Mouse (Mus musculus) cerebellum, postnatal 14 days (tissue): Measurements from ENCODE around the gene Zfp827.
A peak's percentile ranks its signal among the peaks of the same experiment; 100 is the strongest.

ENCODE experiments used
- DNase-seq, 2 experiments: peaks; one replicate each; pipeline ENCODE4 v3.0.0; 2021; ENCODE audit warnings: mixed read lengths in 2 of 2

Gene Zfp827

DNA sequence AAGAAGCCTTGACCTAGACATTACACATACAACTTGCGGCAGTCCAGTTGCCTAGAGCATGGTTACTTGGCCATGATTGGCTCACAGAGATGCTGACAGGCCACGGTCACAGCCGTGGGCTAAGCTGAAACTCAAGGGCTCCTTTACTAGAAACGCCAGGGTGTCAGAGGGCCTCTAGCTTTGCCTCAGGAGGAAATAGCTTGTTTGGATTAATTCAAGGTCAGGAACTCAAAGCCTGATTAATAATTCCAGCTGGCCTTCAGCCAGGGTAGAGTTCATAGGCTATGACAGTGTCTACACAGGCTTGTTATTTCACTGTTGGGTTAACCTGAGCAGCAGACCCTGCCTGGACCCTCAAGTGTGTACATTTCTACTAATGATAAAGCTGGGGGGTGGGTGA is 132.1 kb downstream of the Zfp827 start:
- no peak for DNase-seq

DNA sequence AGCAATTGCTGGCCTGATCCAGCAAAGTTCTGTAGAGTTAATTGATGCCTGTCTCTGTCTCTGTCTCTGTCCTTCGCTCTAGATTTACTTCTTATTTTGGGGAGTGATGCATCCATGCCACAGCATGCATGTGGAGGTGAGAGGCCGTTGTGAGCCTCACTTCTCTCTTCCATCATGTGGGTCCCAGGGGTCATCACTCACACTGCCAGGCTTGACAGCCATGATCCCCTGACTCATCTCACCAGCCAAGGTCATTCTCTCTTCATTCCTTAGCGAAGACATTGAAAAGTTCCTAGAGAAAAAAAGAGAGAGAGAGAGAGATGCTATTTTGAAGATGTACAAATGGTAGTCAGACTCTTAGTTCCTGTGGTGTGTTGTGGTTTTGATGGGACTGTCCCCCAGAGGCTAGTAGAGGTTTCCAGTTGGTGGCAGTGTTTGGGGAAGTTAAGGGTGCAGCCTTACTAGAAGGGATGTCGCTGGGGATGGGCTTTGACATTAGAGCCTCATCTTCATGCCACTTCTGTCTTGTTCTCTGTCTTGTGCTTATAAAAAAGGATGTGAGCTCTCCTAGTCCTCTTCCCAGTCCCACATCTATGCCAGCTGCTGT is 133.0 kb downstream of the Zfp827 start:
- DNase-seq, result no peak

DNA sequence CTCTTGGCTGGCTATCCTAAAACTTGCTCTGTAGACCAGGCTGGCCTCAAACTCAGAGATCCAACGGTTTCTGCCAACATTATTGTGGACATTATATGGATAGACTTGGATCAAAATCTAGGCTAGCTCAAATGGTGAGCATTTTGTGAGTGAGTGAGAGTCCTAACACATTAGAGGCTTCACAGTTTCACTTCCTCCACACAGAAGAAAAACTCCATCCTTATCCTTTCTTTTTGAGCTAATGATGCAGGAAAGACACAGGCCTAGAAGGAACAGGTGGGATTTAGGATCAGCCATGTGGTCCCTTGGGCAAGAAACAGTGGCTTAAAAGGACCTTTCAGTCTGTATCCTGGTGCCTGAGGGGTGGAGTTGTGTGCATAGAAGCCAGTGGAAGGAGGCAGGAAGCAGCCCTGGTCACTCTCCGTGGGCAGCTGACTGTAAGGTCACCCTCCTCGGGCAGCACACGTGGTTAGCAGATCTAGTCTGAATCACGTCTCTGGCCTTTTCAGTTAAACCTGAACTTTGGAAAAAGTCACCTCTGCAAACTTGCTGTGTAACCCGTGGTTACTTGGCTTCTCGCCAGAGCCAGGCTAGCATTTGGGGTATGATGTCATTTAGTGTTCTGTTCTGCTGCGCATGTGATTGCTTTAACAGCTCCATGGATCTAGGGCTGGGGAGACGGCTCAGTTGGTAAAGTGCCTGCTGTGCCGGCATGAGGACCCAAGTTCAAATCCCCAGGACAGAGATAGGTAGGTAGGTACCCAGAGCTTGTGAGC is 134.5 kb downstream of the Zfp827 start:
- DNase-seq, result peak; percentile 43 to 57

GRCm38 (mm10) chr8:79164336-79164735 is 136.1 kb downstream of the Zfp827 start:
- DNase-seq, result peak; percentile 24 to 45

- no peak for DNase-seq
Observed at GRCm38 (mm10) chr8:79165276-79165675, 137.0 kb downstream of the Zfp827 start.

DNA sequence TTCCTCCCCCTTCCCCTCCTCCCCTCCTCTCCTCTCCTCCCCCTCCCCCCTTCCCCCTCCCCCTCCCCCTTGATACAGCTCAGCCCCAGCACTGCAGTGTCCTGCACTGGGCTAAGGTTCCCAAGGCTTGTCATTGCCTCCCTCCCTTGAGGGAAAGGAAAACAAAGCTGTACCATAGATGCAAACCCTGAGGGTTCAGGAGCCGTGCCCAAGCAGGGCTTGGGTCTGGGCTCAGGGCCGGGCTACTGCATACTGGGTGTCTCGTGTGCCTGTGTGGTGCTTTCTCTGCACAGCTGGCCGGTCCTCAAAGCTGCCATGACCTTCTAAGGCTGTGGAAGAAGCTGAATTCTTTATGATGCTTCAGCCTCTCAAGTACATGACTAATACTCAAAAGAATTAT is 145.4 kb downstream of the Zfp827 start:
- no peak for DNase-seq

GRCm38 (mm10) chr8:79175991-79176390 is 147.8 kb downstream of the Zfp827 start:
- no peak for DNase-seq

DNA sequence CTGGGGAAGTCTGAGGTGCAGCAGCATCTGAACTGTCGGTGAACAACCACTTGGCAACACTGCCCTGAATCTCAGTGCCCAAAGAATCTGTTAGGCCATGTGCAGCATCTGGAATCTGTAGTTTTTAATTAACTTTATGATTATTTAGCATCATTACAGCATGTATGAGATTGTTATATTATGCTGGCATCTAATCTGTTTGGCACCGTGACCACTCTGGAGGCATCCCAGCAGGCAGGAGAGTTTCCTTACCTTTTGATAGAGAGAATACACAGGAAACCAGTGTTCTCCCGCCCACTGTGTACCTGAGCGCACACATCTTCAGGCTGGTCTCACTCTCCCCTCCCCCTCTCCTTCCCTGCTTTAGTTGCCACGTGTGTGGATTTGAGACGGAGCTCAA is 151.4 kb downstream of the Zfp827 start:
- no peak for DNase-seq

DNA sequence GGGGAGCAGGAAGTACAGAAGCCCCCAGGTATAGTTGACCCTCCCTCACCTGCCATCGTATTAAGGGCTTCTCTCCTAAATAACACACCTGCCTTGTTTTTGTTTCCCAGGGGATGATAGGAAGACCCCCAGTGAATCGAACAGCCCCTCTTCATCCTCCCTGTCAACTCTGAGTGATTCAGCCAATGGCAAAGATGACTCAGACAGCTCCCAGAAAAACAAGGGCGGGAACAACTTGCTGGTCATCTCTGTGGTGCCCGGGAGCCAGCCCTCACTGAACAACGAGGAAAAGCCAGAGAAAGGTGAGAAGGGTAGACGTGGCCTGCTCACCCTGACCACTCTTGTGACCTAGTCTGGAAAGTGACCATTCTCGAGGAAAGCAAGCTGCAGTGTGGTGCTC is 157.3 kb downstream of the Zfp827 start:
- DNase-seq, result no peak

DNA sequence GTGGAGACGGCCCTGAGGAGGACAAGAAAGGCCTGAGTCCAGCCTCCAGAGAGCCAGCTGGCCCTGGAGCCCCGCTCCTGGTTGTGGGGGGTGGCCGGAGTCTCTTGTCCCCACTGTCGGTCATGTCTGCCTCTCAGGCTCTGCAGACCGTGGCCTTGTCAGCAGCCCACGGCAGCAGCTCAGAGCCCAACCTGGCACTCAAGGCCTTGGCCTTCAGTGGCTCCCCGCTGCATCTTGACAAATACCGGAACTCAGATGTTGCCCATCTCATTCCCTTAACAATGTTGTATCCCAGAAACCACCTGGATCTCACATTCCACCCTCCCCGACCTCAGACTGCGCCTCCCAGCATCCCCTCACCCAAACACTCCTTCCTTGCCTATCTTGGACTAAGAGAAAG is 161.8 kb downstream of the Zfp827 start:
- no peak for DNase-seq

GRCm38 (mm10) chr8:79196481-79196880 is 168.2 kb downstream of the Zfp827 start:
- DNase-seq, result no peak

DNA sequence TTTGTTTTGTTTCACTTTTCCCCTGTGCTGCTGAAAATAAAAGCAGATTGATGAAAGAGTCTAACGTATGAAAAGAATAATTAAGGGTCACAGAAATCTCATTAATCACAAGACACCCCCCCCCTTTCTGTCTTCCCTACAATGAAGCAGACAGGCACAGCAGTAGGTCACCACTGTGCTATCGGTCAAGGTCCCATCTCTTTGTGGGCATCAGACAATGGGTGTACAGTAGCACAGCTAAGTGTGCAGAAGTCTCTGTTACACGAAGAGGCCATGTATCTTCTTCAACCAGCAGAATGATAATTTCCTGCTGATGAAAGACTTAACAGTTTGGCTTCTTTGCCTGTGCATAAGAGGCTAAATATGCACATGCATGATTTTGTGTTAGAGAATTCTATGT is 170.4 kb downstream of the Zfp827 start:
- no peak for DNase-seq

- peak; percentile 76 to 79 for DNase-seq
Observed at GRCm38 (mm10) chr8:79201446-79202147, 173.4 kb downstream of the Zfp827 start.

- peak; percentile 88 to 89 for DNase-seq
Observed at GRCm38 (mm10) chr8:79206895-79207294, 178.7 kb downstream of the Zfp827 start.

- no peak for DNase-seq
Observed at GRCm38 (mm10) chr8:79208181-79208580, 179.9 kb downstream of the Zfp827 start.

DNA sequence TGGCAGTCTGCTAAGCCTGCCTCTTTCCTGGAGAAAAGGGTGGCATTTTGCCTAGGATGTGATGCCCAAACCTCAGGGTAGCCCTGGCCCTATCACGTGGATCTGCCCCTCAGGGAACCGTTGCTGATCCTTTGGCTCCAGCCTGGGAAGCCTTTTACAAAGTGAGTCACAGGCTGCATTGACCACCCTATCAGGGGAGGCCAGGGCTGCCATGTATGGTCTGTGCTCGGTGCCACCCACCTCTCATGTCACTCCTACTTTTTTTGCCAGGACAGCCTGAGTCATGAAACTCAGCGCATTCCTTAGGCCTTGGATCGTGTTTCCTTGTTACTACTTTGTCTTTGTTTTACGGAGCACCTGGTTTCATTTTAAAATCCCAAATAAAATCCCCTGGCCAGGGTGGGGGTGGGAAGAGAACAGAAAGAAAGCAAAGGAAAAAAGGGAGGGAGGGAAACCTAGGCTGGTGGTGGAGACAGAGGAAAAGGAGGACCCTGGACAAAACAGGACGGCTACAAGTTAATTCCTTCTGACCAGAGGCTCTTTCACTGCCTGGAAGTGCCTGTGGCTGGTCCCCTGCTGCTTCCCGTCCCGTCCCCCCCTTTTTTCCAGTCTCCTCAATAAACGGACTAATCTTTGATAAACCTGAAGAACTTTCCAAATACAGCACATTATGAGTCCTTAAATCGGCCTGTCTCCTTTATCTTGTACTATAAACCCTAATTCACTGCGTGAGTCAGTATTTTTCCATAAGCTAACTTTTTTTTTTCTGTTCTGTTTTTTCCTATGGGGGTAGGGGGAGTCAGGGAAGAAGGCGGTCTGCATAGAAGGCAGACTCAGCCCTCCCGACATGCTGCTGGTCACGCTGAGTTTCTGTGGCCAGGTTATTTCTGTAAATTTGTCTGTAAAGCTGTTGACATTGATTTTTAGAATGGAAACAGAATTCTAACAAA is 180.7 kb downstream of the Zfp827 start:
- DNase-seq, result peak; percentile 65 to 76

- peak; percentile 61 to 75 for DNase-seq
Observed at GRCm38 (mm10) chr8:79209641-79210358, 181.6 kb downstream of the Zfp827 start.

GRCm38 (mm10) chr8:79211630-79212029 is 183.4 kb downstream of the Zfp827 start:
- peak in 1 of 2 experiments; percentile 31 for DNase-seq

GRCm38 (mm10) chr8:79222106-79222751 is 194.0 kb downstream of the Zfp827 start:
- DNase-seq, result peak; percentile 58 to 74

GRCm38 (mm10) chr8:79222752-79223141 is 194.5 kb downstream of the Zfp827 start:
- DNase-seq, result no peak

GRCm38 (mm10) chr8:79224363-79224762 is 196.1 kb downstream of the Zfp827 start:
- DNase-seq, result no peak
